Mouse (Mus musculus): Measurements from ENCODE around the gene Ubxn11. TPM values are rescaled to one million over a fixed set of nuclear protein-coding genes. Genes with fewer than 3 reads are reported as not detected.

Ubxn11 gene
- total and polyA plus RNA-seq, 3 experiments, result 5.4 to 11.9 TPM; not detected in 1

DNA sequence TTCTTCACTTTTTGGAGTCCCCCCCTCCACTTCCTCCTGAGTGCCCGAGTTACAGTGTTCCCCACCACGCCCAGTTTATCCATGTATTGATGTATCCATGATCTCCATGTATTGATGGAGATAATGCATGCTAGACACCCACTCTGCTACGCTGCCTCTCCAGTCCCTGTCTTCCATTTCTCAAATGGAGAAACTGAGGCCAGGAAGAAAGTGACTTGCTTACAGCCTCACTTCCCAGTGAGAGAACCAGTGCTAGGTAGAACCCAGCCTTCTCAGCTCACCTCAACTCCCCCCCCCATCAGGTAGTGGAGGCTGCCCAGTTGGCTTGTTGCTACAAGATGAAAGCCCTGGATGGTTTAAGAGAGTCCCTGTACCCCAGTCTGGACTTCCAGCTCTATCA is 48.8 kb upstream of the Ubxn11 start, which contains the start of gene Zfp683:
Gene Zfp683 (plus strand): TSS at position 301 of the 400 bp plus-strand sequence.
- Histone ChIP-seq H3K4me1 (ENCODE audit: control insufficient read depth in 1 of 2, insufficient read depth in 2 of 2, low read length in 2 of 2) (peaks cover 0 to 6% of the 10 kb centered on the region in 2 experiments; a peak in 1 of 4 replicates), H3K36me3 (ENCODE audit: control insufficient read depth in 1 of 2, insufficient read depth in 2 of 2, low read length in 2 of 2) (no peaks in the 10 kb centered on the region; a peak in 1 of 4 replicates), H3K27ac (ENCODE audit: control insufficient read depth, low read depth, low read length) (no peak within 1 kb of the TSS), H3K9me3 (replicated peaks; ENCODE audit: insufficient read depth, low read length) (no peaks in the 10 kb centered on the region), H3K9ac (ENCODE audit: control insufficient read depth, low read depth, low read length, poor library complexity, severe bottlenecking) (no peak within 1 kb of the TSS), H3K27me3 (ENCODE audit: control insufficient read depth in 1 of 2, insufficient read depth in 2 of 2, low read length in 2 of 2) (peaks cover 0 to 3% of the 10 kb centered on the region in 2 experiments; a peak in 2 of 4 replicates), H3K4me3 (ENCODE audit: control insufficient read depth in 1 of 2, insufficient read depth in 1 of 2, low read depth in 2 of 2, low read length in 2 of 2) (no peak within 1 kb of the TSS), H3K79me2 (ENCODE audit: control insufficient read depth, insufficient read depth, low read length, poor library complexity) (no peaks in the 10 kb centered on the region)
- DNase-seq (ENCODE audit: low read depth, low spot score), result no peak
- no peak for TF ChIP-seq UBTF (IDR thresholded peaks at IDR 0.05; ENCODE audit: borderline replicate concordance, insufficient read depth, low read depth, low read length)
- TF ChIP-seq HCFC1 (IDR thresholded peaks at IDR 0.05; ENCODE audit: low read depth, low read length), result no peak
- TF ChIP-seq MAX (IDR thresholded peaks at IDR 0.05; ENCODE audit: low read length), result no peak
- TF ChIP-seq MEF2A (IDR thresholded peaks at IDR 0.05; ENCODE audit: extremely low read depth, insufficient replicate concordance, low read depth, low read length, poor library complexity, severe bottlenecking), result no peak
- TF ChIP-seq SIN3A (IDR thresholded peaks at IDR 0.05; ENCODE audit: low read length), result no peak
- no peak for TF ChIP-seq USF2 (IDR thresholded peaks at IDR 0.05; ENCODE audit: borderline replicate concordance in 1 of 2, insufficient read depth in 1 of 2, low read depth in 1 of 2, low read length in 2 of 2)
- no peak for TF ChIP-seq RCOR1 (IDR thresholded peaks at IDR 0.05; ENCODE audit: low read depth, low read length)
- no peak for TF ChIP-seq BHLHE40 (IDR thresholded peaks at IDR 0.05; ENCODE audit: borderline replicate concordance, low read depth, low read length)
- TF ChIP-seq MYB (IDR thresholded peaks at IDR 0.05; ENCODE audit: low read depth, low read length), result no peak
- no peak for TF ChIP-seq POLR2AphosphoS5 (IDR thresholded peaks at IDR 0.05; ENCODE audit: borderline replicate concordance, low read depth, low read length)
- TF ChIP-seq ELF1 (IDR thresholded peaks at IDR 0.05; ENCODE audit: low read depth, low read length), result no peak

DNA sequence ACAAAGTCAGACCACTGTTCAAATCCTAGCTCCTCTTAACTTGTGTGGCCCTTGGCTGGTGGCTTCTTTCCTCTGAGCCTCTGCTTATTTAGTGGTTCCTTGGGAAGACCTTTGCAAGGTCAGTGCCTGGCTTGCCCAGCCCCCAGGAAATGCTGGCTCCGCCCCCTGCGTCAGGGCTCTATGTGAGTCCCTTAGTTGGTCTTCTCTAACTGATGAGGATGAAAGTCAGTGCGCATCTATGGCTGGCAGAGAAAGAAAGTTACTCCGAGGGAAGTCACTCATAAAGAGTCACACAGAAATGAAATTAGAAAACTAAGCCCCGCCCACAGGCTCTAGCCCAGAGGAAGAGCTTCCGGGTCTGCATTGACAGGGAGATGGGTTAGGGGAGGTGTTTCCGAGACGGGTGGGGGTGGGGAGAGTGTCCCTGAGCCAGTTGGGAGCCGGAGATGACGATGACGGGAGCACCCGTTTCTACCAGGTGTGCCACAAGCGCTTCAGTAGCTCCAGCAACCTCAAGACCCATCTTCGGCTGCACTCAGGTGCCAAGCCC is 44.1 kb upstream of the Ubxn11 start:
- H3K9ac ChIP-seq (ENCODE audit: control insufficient read depth, low read depth, low read length, poor library complexity, severe bottlenecking), result no peak overlapping the region
- no peak for TF ChIP-seq KAT2A (conservative IDR thresholded peaks at IDR 0.05; ENCODE audit: low read depth, low read length)
- TF ChIP-seq E2F4 (IDR thresholded peaks at IDR 0.05; ENCODE audit: borderline replicate concordance, low read depth, low read length), result no peak
- TF ChIP-seq RCOR1 (IDR thresholded peaks at IDR 0.05; ENCODE audit: low read depth, low read length), result no peak
- no peak for TF ChIP-seq JUND (IDR thresholded peaks at IDR 0.05; ENCODE audit: low read depth, low read length)
- TF ChIP-seq HCFC1 (IDR thresholded peaks at IDR 0.05; ENCODE audit: low read depth, low read length), result no peak
- no peak for TF ChIP-seq RAD21 (IDR thresholded peaks at IDR 0.05; ENCODE audit: low read depth, low read length)
- no peak for TF ChIP-seq CHD1 (IDR thresholded peaks at IDR 0.05; ENCODE audit: low read depth, low read length)
- TF ChIP-seq MEF2A (IDR thresholded peaks at IDR 0.05; ENCODE audit: extremely low read depth, insufficient replicate concordance, low read depth, low read length, poor library complexity, severe bottlenecking), result no peak
- DNase-seq (ENCODE audit: low read depth, low spot score), result no peak

More for the DNA sequence above, 44.1 kb upstream of the Ubxn11 start:
- Histone ChIP-seq H3K27ac (ENCODE audit: control insufficient read depth, low read depth, low read length) (no peak overlapping the region), H3K4me3 (ENCODE audit: control insufficient read depth in 1 of 2, insufficient read depth in 1 of 2, low read depth in 2 of 2, low read length in 2 of 2) (no peak overlapping the region), H3K4me1 (ENCODE audit: control insufficient read depth in 1 of 2, insufficient read depth in 2 of 2, low read length in 2 of 2) (peaks cover 3 to 14% of the 10 kb centered on the region in 2 experiments), H3K27me3 (ENCODE audit: control insufficient read depth in 1 of 2, insufficient read depth in 2 of 2, low read length in 2 of 2) (peaks cover 0 to 3% of the 10 kb centered on the region in 2 experiments; a peak in 2 of 4 replicates), H3K36me3 (ENCODE audit: control insufficient read depth in 1 of 2, insufficient read depth in 2 of 2, low read length in 2 of 2) (peaks cover 0 to 3% of the 10 kb centered on the region in 2 experiments; a peak in 2 of 4 replicates), H3K9me3 (replicated peaks; ENCODE audit: insufficient read depth, low read length) (no peaks in the 10 kb centered on the region), H3K79me2 (ENCODE audit: control insufficient read depth, insufficient read depth, low read length, poor library complexity) (no peaks in the 10 kb centered on the region)

Measured in MEL (cell line).